Mouse (Mus musculus) monocyte, adult 5-6 weeks (primary cell): Measurements from ENCODE around the gene Rpia. TPM values are rescaled to one million over a fixed set of nuclear protein-coding genes. Genes with fewer than 3 reads are reported as not detected.

Experiments used
- ATAC-seq: fragments of 153-309, 156-312 bp; replicated peaks from 2 replicates; pipeline ENCODE4 v1.8.0; 2017; ENCODE audit warnings: mild to moderate bottlenecking; ENCODE audit not compliant: low TSS enrichment, insufficient number of reproducible peaks, severe bottlenecking, poor library complexity, low FRiP score
- total RNA-seq: library from RNA; stranded (forward); fragments of 200-1000, 200-491, 200-594 nt; gene quantifications from 3 replicates; pipeline ENCODE4 v1.2.3, GENCODE M21; 2017

Gene Rpia
- total RNA-seq, 1 experiment from 2014 or later: 74.0 TPM

DNA sequence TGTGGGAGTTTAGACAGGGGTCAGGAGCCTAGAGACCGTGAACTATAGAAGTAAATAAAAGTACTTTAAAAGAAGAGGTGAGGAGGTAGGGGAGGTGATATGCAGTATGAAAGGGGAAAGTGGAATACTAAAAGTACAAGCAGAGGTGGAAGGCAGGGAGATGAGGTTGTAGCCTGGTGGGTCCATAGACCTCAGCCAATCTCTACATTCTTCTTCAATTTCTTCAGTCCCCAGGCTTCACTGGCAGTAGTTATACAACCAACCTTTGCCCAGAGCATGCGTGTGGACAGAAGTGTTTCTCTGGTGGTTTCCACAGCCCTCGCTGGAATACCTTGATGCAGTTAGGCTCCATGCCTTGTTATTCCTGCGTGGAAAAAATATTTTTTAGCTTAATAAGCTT lies 73.9 kb downstream of the Rpia start:
- ATAC-seq: no peak

DNA sequence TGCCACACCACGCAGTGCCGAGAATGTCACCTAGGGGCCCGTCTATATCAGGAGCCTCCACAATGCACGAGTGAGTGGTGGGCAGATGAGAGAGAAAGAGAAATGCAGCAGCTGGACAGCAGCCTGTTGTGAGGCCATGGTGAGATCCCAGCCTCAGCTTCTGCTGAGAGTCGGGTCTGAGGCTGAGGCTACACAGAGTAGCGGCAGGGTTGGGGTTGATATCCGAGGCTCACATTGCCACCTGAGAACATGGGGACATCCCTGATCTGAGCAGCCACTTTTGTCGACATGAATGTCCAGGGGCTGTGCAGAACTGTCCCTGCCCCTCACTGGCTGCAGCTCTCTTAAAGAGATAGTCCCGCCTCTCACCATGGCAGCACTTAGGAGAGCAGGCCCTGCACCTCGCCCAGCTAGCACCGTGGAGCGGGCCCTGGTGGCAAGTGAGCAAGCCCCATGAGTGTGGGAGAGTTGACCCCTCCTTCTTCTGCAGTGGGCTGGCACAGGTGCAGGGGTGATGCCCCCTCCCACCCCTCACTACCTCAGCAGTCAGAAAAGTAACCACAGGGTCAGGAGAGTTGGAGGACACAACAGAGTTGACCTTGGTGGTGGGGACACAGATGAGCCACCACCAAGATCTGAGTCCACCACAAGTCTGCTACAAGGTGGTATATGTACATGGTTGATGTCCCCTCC lies 75.2 kb downstream of the Rpia start:
- no peak for ATAC-seq

Other genes starting within 250 kb of the Rpia start
- 43.7 to 49.5 TPM (median 48.6 TPM) in 3 replicates for gene Eif2ak3, start 52.3 kb upstream of the Rpia start, total RNA-seq
- not detected in 3 replicates for gene Tex37, start 126.7 kb upstream of the Rpia start, total RNA-seq
- not detected in 3 replicates for gene Foxi3, start 164.3 kb upstream of the Rpia start, total RNA-seq